Mouse (Mus musculus): ENCODE measurements at regions not wholly inside any gene's neighbourhood (a gene's known extent, or its start where the extent isn't known, plus 50 kb on each side); places are given as distances from the start of the nearest gene placed in this dataset.

- TF ChIP-seq CTCF (IDR thresholded peaks at IDR 0.05; ENCODE audit: insufficient read depth, low read length): no peak
- TF ChIP-seq POLR2A (IDR thresholded peaks at IDR 0.05; ENCODE audit: borderline replicate concordance, extremely low read depth, low read depth, low read length): no peak
These were observed 116.7 kb downstream of the Olig3 start for GRCm38 (mm10) chr10:19472949-19473535.

Data from lung, adult 2 months (tissue).